Mouse (Mus musculus): ENCODE data around the gene Dpp9. TPM values are rescaled to one million over a fixed set of nuclear protein-coding genes. Genes with fewer than 3 reads are reported as not detected.

Gene Dpp9
- polyA plus RNA-seq, 1 experiment, result 37.1 TPM

GRCm38 (mm10) chr17:56256239-56256881 lies 37.7 kb upstream of the Dpp9 start, which contains the start of gene Fem1a:
TSS of gene Fem1a (plus strand) at chr17:56256810.
- no peaks in the 10 kb centered on the region for H3K27me3 ChIP-seq (ENCODE audit: control insufficient read depth, insufficient read depth, insufficient read length)
- H3K4me3 ChIP-seq, result peak within 1 kb of the TSS; percentile 50
- H3ac ChIP-seq (ENCODE audit: control insufficient read depth, insufficient read length), result peak within 1 kb of the TSS; percentile 80
- H3K4me2 ChIP-seq (ENCODE audit: low read depth), result peak within 1 kb of the TSS; percentile 98
- TF ChIP-seq REST (IDR thresholded peaks at IDR 0.05; ENCODE audit: insufficient read depth, insufficient read length) (no peak), MAX (IDR thresholded peaks at IDR 0.05; ENCODE audit: low read depth) (peak; percentile 2)
- H3K36me3 ChIP-seq (ENCODE audit: control insufficient read depth, insufficient read depth), result peaks cover 7% of the 10 kb centered on the region
- peaks cover 36% of the 10 kb centered on the region for H3K79me2 ChIP-seq (ENCODE audit: control insufficient read depth, insufficient read depth)

DNA sequence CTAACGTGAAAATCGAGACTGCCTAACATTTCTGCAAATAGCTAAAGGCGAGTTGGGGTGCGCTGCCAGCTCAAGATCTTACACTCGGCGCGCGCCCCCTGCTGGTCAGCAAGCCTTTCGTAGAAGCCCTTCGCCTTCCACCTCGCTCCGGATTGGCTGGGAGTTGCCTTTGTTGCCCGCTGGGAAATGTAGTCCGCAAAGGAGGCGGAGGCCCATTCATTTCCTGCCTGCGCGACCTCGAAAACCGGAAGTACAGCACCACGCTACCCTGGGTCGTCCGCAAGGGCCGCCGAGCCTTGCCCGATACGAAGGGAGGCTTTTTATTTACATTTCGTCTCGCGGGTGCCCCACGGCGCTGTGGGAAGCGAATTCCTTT lies 37.1 kb upstream of the Dpp9 start:
- Histone ChIP-seq H3K4me2 (ENCODE audit: low read depth) (peak overlapping the region; percentile 98), H3K27me3 (ENCODE audit: control insufficient read depth, insufficient read depth, insufficient read length) (no peaks in the 10 kb centered on the region), H3K36me3 (ENCODE audit: control insufficient read depth, insufficient read depth) (peaks cover 7% of the 10 kb centered on the region), H3ac (ENCODE audit: control insufficient read depth, insufficient read length) (no peak overlapping the region), H3K4me3 (peak overlapping the region; percentile 50), H3K79me2 (ENCODE audit: control insufficient read depth, insufficient read depth) (peaks cover 35% of the 10 kb centered on the region)
- no peak for TF ChIP-seq TCF3 (IDR thresholded peaks at IDR 0.05; ENCODE audit: insufficient read length, low read depth)
- peak; percentile 42 for TF ChIP-seq POLR2AphosphoS2 (IDR thresholded peaks at IDR 0.05; ENCODE audit: insufficient read length, low read depth)
- TF ChIP-seq POLR2A (IDR thresholded peaks at IDR 0.05; ENCODE audit: insufficient read length, low read depth), result peak; percentile 65
- TF ChIP-seq E2F4 (IDR thresholded peaks at IDR 0.05; ENCODE audit: insufficient read depth), result no peak
- peak; percentile 44 for TF ChIP-seq SRF (IDR thresholded peaks at IDR 0.05; ENCODE audit: control insufficient read depth, insufficient read length, low read depth)
- no peak for TF ChIP-seq REST (IDR thresholded peaks at IDR 0.05; ENCODE audit: insufficient read depth, insufficient read length)
- TF ChIP-seq MYOD1 (IDR thresholded peaks at IDR 0.05; ENCODE audit: control insufficient read depth in 1 of 3, insufficient read length in 2 of 3, low read depth in 2 of 3), result no peak
- TF ChIP-seq MAX (IDR thresholded peaks at IDR 0.05; ENCODE audit: low read depth), result no peak
- no peak for TF ChIP-seq TCF12 (IDR thresholded peaks at IDR 0.05; ENCODE audit: insufficient read depth, poor library complexity, severe bottlenecking)
- TF ChIP-seq MYOG (IDR thresholded peaks at IDR 0.05; ENCODE audit: control insufficient read depth in 1 of 3, insufficient read depth in 1 of 3, insufficient read length in 2 of 3, low read depth in 2 of 3), result no peak
- TF ChIP-seq CEBPB (IDR thresholded peaks at IDR 0.05; ENCODE audit: insufficient read depth, poor library complexity, severe bottlenecking), result no peak
- TF ChIP-seq USF1 (IDR thresholded peaks at IDR 0.05; ENCODE audit: low read depth), result no peak

DNA sequence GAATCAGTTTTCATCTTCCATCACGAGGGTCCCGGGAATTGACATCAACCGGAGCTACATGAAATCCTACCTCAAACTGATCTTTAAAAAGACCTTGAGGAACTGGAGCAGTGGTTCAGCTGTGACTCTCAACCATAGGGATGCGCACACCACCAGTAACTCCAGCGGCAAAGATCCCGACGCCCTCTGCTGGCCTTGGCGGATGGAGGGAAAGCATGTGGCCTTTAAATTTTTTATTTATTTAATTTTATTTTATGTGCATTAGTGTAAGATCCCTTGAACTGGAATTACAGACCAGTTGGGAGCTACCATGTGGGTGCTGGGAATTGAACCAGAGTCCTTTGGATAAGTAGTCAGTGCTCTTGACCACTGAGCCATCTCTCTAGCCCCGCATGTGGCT lies 36.7 kb upstream of the Dpp9 start:
- Histone ChIP-seq H3K79me2 (ENCODE audit: control insufficient read depth, insufficient read depth) (peaks cover 31% of the 10 kb centered on the region), H3ac (ENCODE audit: control insufficient read depth, insufficient read length) (no peak overlapping the region), H3K4me3 (peak overlapping the region; percentile 50), H3K4me2 (ENCODE audit: low read depth) (peak overlapping the region; percentile 64), H3K36me3 (ENCODE audit: control insufficient read depth, insufficient read depth) (peaks cover 4% of the 10 kb centered on the region), H3K27me3 (ENCODE audit: control insufficient read depth, insufficient read depth, insufficient read length) (no peaks in the 10 kb centered on the region)
- TF ChIP-seq TCF12 (IDR thresholded peaks at IDR 0.05; ENCODE audit: insufficient read depth, poor library complexity, severe bottlenecking) (no peak), MAX (IDR thresholded peaks at IDR 0.05; ENCODE audit: low read depth) (no peak), USF1 (IDR thresholded peaks at IDR 0.05; ENCODE audit: low read depth) (no peak), MYOD1 (IDR thresholded peaks at IDR 0.05; ENCODE audit: control insufficient read depth in 1 of 3, insufficient read length in 2 of 3, low read depth in 2 of 3) (no peak), POLR2A (IDR thresholded peaks at IDR 0.05; ENCODE audit: insufficient read length, low read depth) (no peak), E2F4 (IDR thresholded peaks at IDR 0.05; ENCODE audit: insufficient read depth) (no peak), MYOG (IDR thresholded peaks at IDR 0.05; ENCODE audit: control insufficient read depth in 1 of 3, insufficient read depth in 1 of 3, insufficient read length in 2 of 3, low read depth in 2 of 3) (no peak), POLR2AphosphoS2 (IDR thresholded peaks at IDR 0.05; ENCODE audit: insufficient read length, low read depth) (no peak), CEBPB (IDR thresholded peaks at IDR 0.05; ENCODE audit: insufficient read depth, poor library complexity, severe bottlenecking) (no peak), TCF3 (IDR thresholded peaks at IDR 0.05; ENCODE audit: insufficient read length, low read depth) (no peak), REST (IDR thresholded peaks at IDR 0.05; ENCODE audit: insufficient read depth, insufficient read length) (no peak), SRF (IDR thresholded peaks at IDR 0.05; ENCODE audit: control insufficient read depth, insufficient read length, low read depth) (no peak)

DNA sequence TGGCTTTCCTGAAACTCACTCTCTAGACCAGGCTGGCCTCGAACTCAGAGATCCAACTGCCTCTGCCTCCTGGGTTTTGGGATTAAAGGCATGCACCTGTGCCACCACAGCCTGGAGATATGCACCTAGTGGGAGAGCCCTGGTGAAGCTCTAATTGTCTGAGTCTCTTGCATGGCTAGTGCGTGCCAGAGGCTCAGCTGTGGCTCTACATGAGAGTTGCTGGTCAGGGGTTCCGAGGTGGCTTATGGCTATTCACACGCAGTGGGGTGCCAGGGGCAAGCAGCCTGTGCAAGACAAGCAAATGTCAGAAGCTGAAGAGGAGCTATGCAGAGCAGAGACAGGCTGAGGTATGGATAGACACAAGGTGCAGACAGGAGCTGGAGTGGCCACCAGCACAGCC lies 36.0 kb upstream of the Dpp9 start:
- peaks cover 23% of the 10 kb centered on the region for H3K79me2 ChIP-seq (ENCODE audit: control insufficient read depth, insufficient read depth)
- H3K27me3 ChIP-seq (ENCODE audit: control insufficient read depth, insufficient read depth, insufficient read length), result peaks cover 4% of the 10 kb centered on the region
- no peak overlapping the region for H3K4me3 ChIP-seq
- no peak overlapping the region for H3K4me2 ChIP-seq (ENCODE audit: low read depth)
- no peak overlapping the region for H3ac ChIP-seq (ENCODE audit: control insufficient read depth, insufficient read length)
- no peak for TF ChIP-seq USF1 (IDR thresholded peaks at IDR 0.05; ENCODE audit: low read depth)
- TF ChIP-seq MYOG (IDR thresholded peaks at IDR 0.05; ENCODE audit: control insufficient read depth in 1 of 3, insufficient read depth in 1 of 3, insufficient read length in 2 of 3, low read depth in 2 of 3), result no peak
- no peak for TF ChIP-seq POLR2AphosphoS2 (IDR thresholded peaks at IDR 0.05; ENCODE audit: insufficient read length, low read depth)
- TF ChIP-seq CEBPB (IDR thresholded peaks at IDR 0.05; ENCODE audit: insufficient read depth, poor library complexity, severe bottlenecking), result no peak
- TF ChIP-seq REST (IDR thresholded peaks at IDR 0.05; ENCODE audit: insufficient read depth, insufficient read length), result no peak
- TF ChIP-seq MYOD1 (IDR thresholded peaks at IDR 0.05; ENCODE audit: control insufficient read depth in 1 of 3, insufficient read length in 2 of 3, low read depth in 2 of 3), result no peak
- no peak for TF ChIP-seq MAX (IDR thresholded peaks at IDR 0.05; ENCODE audit: low read depth)
- no peak for TF ChIP-seq E2F4 (IDR thresholded peaks at IDR 0.05; ENCODE audit: insufficient read depth)
- no peak for TF ChIP-seq TCF12 (IDR thresholded peaks at IDR 0.05; ENCODE audit: insufficient read depth, poor library complexity, severe bottlenecking)
- TF ChIP-seq TCF3 (IDR thresholded peaks at IDR 0.05; ENCODE audit: insufficient read length, low read depth), result no peak
- TF ChIP-seq SRF (IDR thresholded peaks at IDR 0.05; ENCODE audit: control insufficient read depth, insufficient read length, low read depth), result no peak
- TF ChIP-seq POLR2A (IDR thresholded peaks at IDR 0.05; ENCODE audit: insufficient read length, low read depth), result no peak
- H3K36me3 ChIP-seq (ENCODE audit: control insufficient read depth, insufficient read depth), result no peaks in the 10 kb centered on the region
